Mouse (Mus musculus) CH12.LX (cell line): ENCODE measurements around the gene Gm4707. TPM values are rescaled to one million over a fixed set of nuclear protein-coding genes. Genes with fewer than 3 reads are reported as not detected.

Source experiments
- DNase-seq: peaks from one replicate; pipeline ENCODE4 v3.0.0-alpha.2; 2013; ENCODE audit errors: extremely low read depth
- H3K27ac ChIP-seq: 2 replicates; pipeline ENCODE4 v1.5.1; 2012; ENCODE audit warnings: low read depth, mild to moderate bottlenecking, control low read depth, moderate library complexity; ENCODE audit not compliant: insufficient read depth
- H3K27me3 ChIP-seq: replicated peaks from 2 replicates; pipeline ENCODE3; 2012; ENCODE audit warnings: inconsistent platforms
- H3K36me3 ChIP-seq, 2 experiments: replicated peaks in 1 of 2; 2 replicates each; pipeline versions ENCODE3 to v1.6.1; 2012; ENCODE audit warnings: inconsistent platforms in 1 of 2, low read length in 1 of 2, mild to moderate bottlenecking in 1 of 2, mixed read lengths in 1 of 2, moderate library complexity in 1 of 2; ENCODE audit not compliant: control insufficient read depth in 1 of 2, insufficient read depth in 1 of 2
- H3K4me1 ChIP-seq, 2 experiments: 2 replicates each; pipeline ENCODE4 v1.6.1; 2012; ENCODE audit warnings: inconsistent platforms in 1 of 2, moderate library complexity in 1 of 2; ENCODE audit not compliant: insufficient read depth in 2 of 2, control insufficient read depth in 1 of 2
- H3K4me2 ChIP-seq: 2 replicates; pipeline ENCODE4 v1.6.1; 2012; ENCODE audit warnings: low read depth, mild to moderate bottlenecking, control low read depth; ENCODE audit not compliant: poor library complexity, insufficient read depth, severe bottlenecking
- H3K4me3 ChIP-seq, 3 experiments: fragments of 150-350 bp in 1 of 3; sonication (generic) in 1 of 3; replicated peaks in 1 of 3; 2 replicates each; pipeline versions ENCODE3 to v1.5.1; 2011 to 2012; ENCODE audit warnings: low read depth in 2 of 3, low read length in 2 of 3, mild to moderate bottlenecking in 2 of 3, moderate library complexity in 2 of 3, control low read depth in 1 of 3, improper control_type of control experiment in 1 of 3, inconsistent platforms in 1 of 3, mixed read lengths in 1 of 3; ENCODE audit not compliant: poor library complexity in 1 of 3
- H3K79me2 ChIP-seq: replicated peaks from 2 replicates; pipeline ENCODE4 v1.6.1; 2012; ENCODE audit warnings: mild to moderate bottlenecking, moderate library complexity; ENCODE audit not compliant: control insufficient read depth, poor library complexity, insufficient read depth, severe bottlenecking; ENCODE audit errors: extremely low read depth
- H3K9ac ChIP-seq: 2 replicates; pipeline ENCODE4 v1.6.1; 2012; ENCODE audit warnings: low read depth, mild to moderate bottlenecking, control low read depth, moderate library complexity; ENCODE audit not compliant: insufficient read depth
- H3K9me3 ChIP-seq: replicated peaks from 2 replicates; pipeline ENCODE3; 2012; ENCODE audit warnings: low read length, inconsistent platforms, mixed read lengths
- BHLHE40 ChIP-seq: IDR thresholded peaks from 2 replicates; pipeline ENCODE4 v1.6.1; 2011; ENCODE audit warnings: mild to moderate bottlenecking, low read depth, low read length, improper control_type of control experiment
- CHD1 ChIP-seq: IDR thresholded peaks from 2 replicates; pipeline ENCODE4 v1.6.1; 2012; ENCODE audit warnings: low read depth, low read length, improper control_type of control experiment, inconsistent platforms
- ELF1 ChIP-seq: IDR thresholded peaks from 2 replicates; pipeline ENCODE4 v1.6.1; 2014; ENCODE audit warnings: low read depth, mild to moderate bottlenecking, inconsistent platforms, low read length, improper control_type of control experiment
- IRF4 ChIP-seq: IDR thresholded peaks from 2 replicates; pipeline ENCODE4 v1.6.1; 2014; ENCODE audit warnings: low read depth, mild to moderate bottlenecking, inconsistent platforms, low read length, improper control_type of control experiment
- KAT2A ChIP-seq: IDR thresholded peaks from 2 replicates; pipeline ENCODE4 v1.6.1; 2012; ENCODE audit warnings: low read length, improper control_type of control experiment, inconsistent platforms; ENCODE audit not compliant: insufficient replicate concordance
- MAFK ChIP-seq: IDR thresholded peaks from 2 replicates; pipeline ENCODE4 v1.6.1; 2011; ENCODE audit warnings: low read length, improper control_type of control experiment; ENCODE audit not compliant: insufficient replicate concordance
- MAZ ChIP-seq: IDR thresholded peaks from 2 replicates; pipeline ENCODE4 v1.6.1; 2012; ENCODE audit warnings: low read depth, mild to moderate bottlenecking, inconsistent platforms, low read length, improper control_type of control experiment, moderate library complexity
- MXI1 ChIP-seq: IDR thresholded peaks from 2 replicates; pipeline ENCODE4 v1.6.1; 2011; ENCODE audit warnings: mild to moderate bottlenecking, low read depth, low read length, improper control_type of control experiment
- NELFE ChIP-seq: IDR thresholded peaks from 2 replicates; pipeline ENCODE4 v1.6.1; 2011; ENCODE audit warnings: low read depth, low read length, improper control_type of control experiment
- NRF1 ChIP-seq: IDR thresholded peaks from 2 replicates; pipeline ENCODE4 v1.6.1; 2014; ENCODE audit warnings: low read depth, mild to moderate bottlenecking, inconsistent platforms, low read length, improper control_type of control experiment, moderate library complexity
- PAX5 ChIP-seq: IDR thresholded peaks from 2 replicates; pipeline ENCODE4 v1.6.1; 2012; ENCODE audit warnings: low read length, inconsistent platforms, mixed read lengths
- POLR2AphosphoS2 ChIP-seq: IDR thresholded peaks from 2 replicates; pipeline ENCODE4 v1.6.1; 2011; ENCODE audit warnings: low read depth, low read length, improper control_type of control experiment
- RCOR1 ChIP-seq: conservative IDR thresholded peaks from 2 replicates; pipeline ENCODE4 v1.6.1; 2012; ENCODE audit warnings: low read depth, mild to moderate bottlenecking, inconsistent platforms, low read length, improper control_type of control experiment
- SIN3A ChIP-seq: IDR thresholded peaks from 2 replicates; pipeline ENCODE4 v1.6.1; 2012; ENCODE audit warnings: low read length, improper control_type of control experiment, inconsistent platforms
- SMC3 ChIP-seq: IDR thresholded peaks from 2 replicates; pipeline ENCODE4 v1.6.1; 2011; ENCODE audit warnings: low read depth, low read length, improper control_type of control experiment
- USF2 ChIP-seq: conservative IDR thresholded peaks from 2 replicates; pipeline ENCODE4 v1.6.1; 2011; ENCODE audit warnings: low read depth, low read length, improper control_type of control experiment
- ZC3H11A ChIP-seq: IDR thresholded peaks from 2 replicates; pipeline ENCODE4 v1.6.1; 2012; ENCODE audit warnings: low read depth, mild to moderate bottlenecking, inconsistent platforms, low read length, improper control_type of control experiment
- ZMIZ1 ChIP-seq: IDR thresholded peaks from 2 replicates; pipeline ENCODE4 v1.6.1; 2012; ENCODE audit warnings: low read depth, mild to moderate bottlenecking, inconsistent platforms, low read length, improper control_type of control experiment
- dilution Hi-C: fragments of 300-500 bp; cut with MboI; formaldehyde crosslinking; loops from 2 replicates; pipeline ENCODE4 v1.14.3; 2020; ENCODE audit warnings: low sequenced_read_pairs; ENCODE audit not compliant: extremely low pct_unique_long_range_greater_than_20kb, extremely low pct_ligation_motif_present
- in situ Hi-C: fragments of 300-500 bp; cut with MboI; formaldehyde crosslinking; loops from 3 replicates; pipeline ENCODE4 v1.14.3; 2019; ENCODE audit warnings: low sequenced_read_pairs, low pct_ligation_motif_present, low pct_unique_long_range_greater_than_20kb, mixed read lengths
- polyA plus RNA-seq: library from polyadenylated mRNA; unstranded; fragments of >175 nt; gene quantifications from 2 replicates; pipeline ENCODE4 v1.2.1, GENCODE M21; 2012; ENCODE audit warnings: low read depth; ENCODE audit not compliant: insufficient read length
- total RNA-seq, 2 experiments: library from RNA; depleted of rRNA; stranded (reverse); fragments of 300-350 nt in 1 of 2; fragments of >200 nt in 1 of 2; gene quantifications; 2 replicates each; pipeline ENCODE4 v1.2.3; 2012 to 2014

Gene Gm4707
- total and polyA plus RNA-seq, 3 experiments = 0.33 to 1.5 (median 1.1) TPM

DNA sequence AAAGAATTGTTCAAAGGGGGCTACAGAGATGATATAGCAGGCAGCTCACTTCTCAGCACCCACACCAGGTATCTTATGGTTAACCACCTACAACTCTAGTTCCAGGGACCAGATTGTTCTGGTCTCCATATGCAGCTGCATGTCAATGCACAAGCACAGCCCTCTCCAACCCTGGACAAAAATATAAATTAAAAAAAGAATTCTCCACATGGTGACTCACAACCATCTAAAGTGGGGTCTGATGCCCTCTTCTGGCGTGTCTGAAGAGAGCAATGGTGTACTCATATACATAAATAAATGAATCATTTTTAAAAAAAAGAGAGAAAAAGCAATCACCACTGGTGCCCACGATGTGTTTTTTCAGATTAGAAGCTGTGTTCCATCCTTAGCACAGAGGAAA, 15.0 kb downstream of the Gm4707 start:
- peaks cover 23 to 66% of the 10 kb centered on the region in 2 experiments for H3K36me3 ChIP-seq
- no peak overlapping the region for H3K9ac ChIP-seq
- TF ChIP-seq ZC3H11A (no peak), CHD1 (no peak), NRF1 (no peak), RCOR1 (no peak), USF2 (no peak), KAT2A (no peak), SIN3A (no peak), MXI1 (no peak), MAZ (no peak), BHLHE40 (no peak), NELFE (no peak), ZMIZ1 (no peak), PAX5 (no peak), ELF1 (no peak), IRF4 (no peak), MAFK (no peak), POLR2AphosphoS2 (no peak)
- H3K4me2 ChIP-seq = no peak overlapping the region
- H3K27me3 ChIP-seq = no peaks in the 10 kb centered on the region
- in situ Hi-C loops = no loop called here
- dilution Hi-C loops = no loop called here
- H3K9me3 ChIP-seq = peaks cover 5% of the 10 kb centered on the region
- DNase-seq = no peak
- no peak overlapping the region for H3K27ac ChIP-seq
- no peaks in the 10 kb centered on the region for H3K4me1 ChIP-seq
- no peak overlapping the region for H3K4me3 ChIP-seq
- no peaks in the 10 kb centered on the region for H3K79me2 ChIP-seq

DNA sequence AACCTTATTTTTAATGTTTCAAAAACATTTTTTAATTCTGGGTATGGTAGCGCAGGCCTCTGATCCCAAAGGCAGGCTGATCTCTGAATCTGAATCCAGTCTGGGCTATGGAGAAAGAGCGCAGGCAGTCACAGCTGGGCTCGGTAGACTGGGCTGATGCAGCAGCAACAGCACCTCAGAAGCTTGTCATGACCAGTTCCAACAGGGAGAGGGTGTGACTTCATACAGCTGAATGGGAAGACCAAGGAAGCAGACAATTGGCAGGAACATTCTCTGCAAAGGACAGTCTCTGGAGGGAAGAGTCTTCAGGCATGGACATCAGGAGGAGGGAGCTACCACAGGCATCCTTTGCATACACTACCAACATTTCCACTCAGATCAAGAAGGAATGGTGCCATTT, 15.6 kb downstream of the Gm4707 start:
- Histone ChIP-seq H3K27ac (no peak overlapping the region), H3K79me2 (no peaks in the 10 kb centered on the region), H3K9ac (no peak overlapping the region), H3K27me3 (no peaks in the 10 kb centered on the region), H3K4me2 (no peak overlapping the region), H3K9me3 (peaks cover 5% of the 10 kb centered on the region), H3K36me3 (peaks cover 26 to 69% of the 10 kb centered on the region in 2 experiments), H3K4me1 (no peaks in the 10 kb centered on the region), H3K4me3 (no peak overlapping the region)
- dilution Hi-C loops = no loop called here
- in situ Hi-C loops = no loop called here
- TF ChIP-seq SMC3 = no peak
- no peak for DNase-seq
